Mouse (Mus musculus) G1E (cell line): ENCODE measurements at regions not wholly inside any gene's neighbourhood (a gene's known extent, or its start where the extent isn't known, plus 50 kb on each side); places are given as distances from the start of the nearest gene placed in this dataset.

ENCODE experiments used
- ATAC-seq: 2 replicates; pipeline ENCODE4 v1.8.0; 2016; ENCODE audit warnings: mild to moderate bottlenecking; ENCODE audit not compliant: insufficient number of reproducible peaks, poor library complexity, low FRiP score, severe bottlenecking; ENCODE audit errors: extremely low read depth
- DNase-seq: peaks from one replicate; pipeline ENCODE4 v3.0.0; 2012; ENCODE audit warnings: low spot score
- H3K27me3 ChIP-seq: 2 replicates; pipeline ENCODE4 v1.6.1; 2012; ENCODE audit warnings: mild to moderate bottlenecking, low read length, inconsistent platforms; ENCODE audit not compliant: insufficient read depth
- H3K36me3 ChIP-seq: replicated peaks from 2 replicates; pipeline ENCODE3; 2012; ENCODE audit warnings: mild to moderate bottlenecking, inconsistent platforms
- H3K4me1 ChIP-seq: 2 replicates; pipeline ENCODE4 v1.6.1; 2012; ENCODE audit warnings: low read depth, low read length, inconsistent platforms, mixed read lengths; ENCODE audit not compliant: insufficient read depth
- H3K4me3 ChIP-seq: 2 replicates; pipeline ENCODE4 v1.5.1; 2012; ENCODE audit warnings: low read depth, mild to moderate bottlenecking, inconsistent platforms, low read length, moderate library complexity, mixed read lengths
- H3K9me3 ChIP-seq: replicated peaks from 2 replicates; pipeline ENCODE4 v1.6.1; 2012; ENCODE audit warnings: inconsistent platforms
- CTCF ChIP-seq: IDR thresholded peaks from 2 replicates; pipeline ENCODE4 v1.5.1; 2012; ENCODE audit warnings: low read depth, low read length, inconsistent platforms, mixed read lengths
- GATA1 ChIP-seq: IDR thresholded peaks from 2 replicates; pipeline ENCODE4 v1.6.1; 2012; ENCODE audit warnings: borderline replicate concordance, low read length, inconsistent platforms, mixed read lengths
- GATA2 ChIP-seq: IDR thresholded peaks from 2 replicates; pipeline ENCODE4 v1.6.1; 2012; ENCODE audit warnings: low read depth, low read length, inconsistent platforms, borderline replicate concordance
- POLR2AphosphoS5 ChIP-seq: IDR thresholded peaks from 2 replicates; pipeline ENCODE4 v1.6.1; 2012; ENCODE audit warnings: low read depth, low read length, inconsistent platforms; ENCODE audit not compliant: insufficient replicate concordance
- TAL1 ChIP-seq: conservative IDR thresholded peaks from 2 replicates; pipeline ENCODE4 v1.6.1; 2012; ENCODE audit warnings: low read depth, low read length, inconsistent platforms, mixed read lengths

DNA sequence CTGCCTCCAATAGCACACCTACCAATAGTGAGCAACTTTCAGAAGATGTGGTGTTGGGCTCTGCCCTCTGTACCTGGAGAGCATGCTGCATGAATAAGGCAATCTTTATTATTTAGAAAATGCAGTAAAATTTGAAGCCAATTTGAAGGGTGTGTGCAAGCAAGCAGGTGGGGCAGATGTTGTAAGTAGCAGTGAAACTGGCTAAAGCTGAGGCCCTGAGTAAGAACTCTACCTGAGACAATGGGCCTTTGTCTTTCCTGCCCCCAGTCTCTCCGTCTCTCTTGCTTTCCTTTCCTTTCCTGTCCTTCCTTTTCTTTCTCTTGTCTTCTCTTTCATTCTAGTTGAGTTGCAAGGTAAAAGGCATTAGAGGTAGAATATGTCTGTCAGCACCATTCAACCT, 319.9 kb downstream of the Bcl11a start:
- DNase-seq (no peak), ATAC-seq (no peak)
- TF ChIP-seq GATA2 (no peak), GATA1 (no peak), TAL1 (no peak), POLR2AphosphoS5 (no peak), CTCF (no peak)
- Histone ChIP-seq H3K27me3 (peaks cover 29% of the 10 kb centered on the region), H3K4me1 (no peaks in the 10 kb centered on the region), H3K4me3 (no peak overlapping the region), H3K36me3 (no peaks in the 10 kb centered on the region), H3K9me3 (no peaks in the 10 kb centered on the region)

DNA sequence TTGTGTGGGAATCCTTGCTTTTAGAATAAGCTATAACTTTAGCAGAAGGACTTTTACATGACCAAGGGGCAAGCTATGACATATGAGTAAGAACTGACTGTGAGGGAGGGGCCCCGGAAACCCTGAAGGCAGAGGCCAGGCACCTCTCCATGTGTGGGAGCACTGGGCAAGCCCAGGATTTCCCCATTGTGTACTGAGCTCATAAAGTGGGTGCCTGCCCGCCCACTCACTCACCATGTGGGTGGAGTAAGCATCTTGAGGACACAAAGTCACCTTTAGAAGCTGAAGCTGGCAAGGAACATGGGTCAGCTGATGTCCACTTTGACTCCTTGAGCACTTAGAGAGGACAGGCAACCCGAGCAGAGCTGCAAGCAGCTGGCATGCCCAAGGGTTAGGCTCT, 323.3 kb downstream of the Bcl11a start:
- DNase-seq (no peak), ATAC-seq (no peak)
- Histone ChIP-seq H3K4me3 (no peak overlapping the region), H3K27me3 (peaks cover 37% of the 10 kb centered on the region), H3K9me3 (no peaks in the 10 kb centered on the region), H3K4me1 (no peaks in the 10 kb centered on the region), H3K36me3 (no peaks in the 10 kb centered on the region)
- TF ChIP-seq TAL1 (no peak), GATA2 (no peak), POLR2AphosphoS5 (no peak), GATA1 (no peak)

DNA sequence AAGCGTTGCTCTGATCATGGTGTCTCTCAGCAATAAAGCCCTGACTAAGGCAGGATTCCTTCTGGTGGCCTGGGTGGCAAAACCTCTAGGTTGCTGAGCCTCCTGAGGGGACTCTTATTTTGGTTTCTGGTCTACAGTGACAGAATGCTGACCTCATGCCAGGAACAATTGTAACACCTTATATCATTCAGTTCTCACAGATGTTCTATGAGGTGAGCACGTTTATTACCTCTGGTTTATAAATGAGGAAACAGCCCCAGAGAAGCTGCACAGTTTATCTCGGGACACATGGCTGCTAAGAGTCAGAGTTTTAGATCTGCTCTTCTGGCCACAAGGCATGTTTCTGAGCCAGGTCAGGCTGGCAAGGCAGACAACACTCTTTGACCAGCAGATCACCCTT, 324.3 kb downstream of the Bcl11a start:
- H3K36me3 ChIP-seq: no peaks in the 10 kb centered on the region
- peaks cover 32% of the 10 kb centered on the region for H3K27me3 ChIP-seq
- no peaks in the 10 kb centered on the region for H3K9me3 ChIP-seq
- no peaks in the 10 kb centered on the region for H3K4me1 ChIP-seq
- no peak for ATAC-seq
- no peak overlapping the region for H3K4me3 ChIP-seq
- DNase-seq: no peak
- TF ChIP-seq GATA2: no peak
- TF ChIP-seq POLR2AphosphoS5: no peak
- TF ChIP-seq TAL1: no peak
- TF ChIP-seq CTCF: no peak
- no peak for TF ChIP-seq GATA1

DNA sequence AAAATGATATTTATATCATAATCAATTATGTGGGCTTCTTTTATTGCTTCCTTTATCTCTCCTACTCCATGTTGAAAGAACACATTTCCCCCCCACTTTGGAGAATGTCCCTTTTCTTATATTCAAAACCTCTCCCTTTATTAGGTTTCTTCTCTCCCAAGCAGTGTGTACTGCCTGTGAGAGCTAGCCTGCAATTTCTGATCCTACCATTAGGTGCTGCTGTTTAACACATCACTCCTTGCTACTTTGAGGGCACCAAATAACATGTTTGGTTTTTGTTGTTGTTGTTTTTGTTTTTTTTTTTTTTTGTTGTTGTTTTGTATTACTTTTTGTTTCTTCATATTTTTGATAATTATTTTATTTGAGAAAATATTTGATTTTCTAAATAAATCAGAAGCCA, 336.9 kb downstream of the Bcl11a start:
- peaks cover 6% of the 10 kb centered on the region; the same call in 1 of the 2 replicates for H3K27me3 ChIP-seq

DNA sequence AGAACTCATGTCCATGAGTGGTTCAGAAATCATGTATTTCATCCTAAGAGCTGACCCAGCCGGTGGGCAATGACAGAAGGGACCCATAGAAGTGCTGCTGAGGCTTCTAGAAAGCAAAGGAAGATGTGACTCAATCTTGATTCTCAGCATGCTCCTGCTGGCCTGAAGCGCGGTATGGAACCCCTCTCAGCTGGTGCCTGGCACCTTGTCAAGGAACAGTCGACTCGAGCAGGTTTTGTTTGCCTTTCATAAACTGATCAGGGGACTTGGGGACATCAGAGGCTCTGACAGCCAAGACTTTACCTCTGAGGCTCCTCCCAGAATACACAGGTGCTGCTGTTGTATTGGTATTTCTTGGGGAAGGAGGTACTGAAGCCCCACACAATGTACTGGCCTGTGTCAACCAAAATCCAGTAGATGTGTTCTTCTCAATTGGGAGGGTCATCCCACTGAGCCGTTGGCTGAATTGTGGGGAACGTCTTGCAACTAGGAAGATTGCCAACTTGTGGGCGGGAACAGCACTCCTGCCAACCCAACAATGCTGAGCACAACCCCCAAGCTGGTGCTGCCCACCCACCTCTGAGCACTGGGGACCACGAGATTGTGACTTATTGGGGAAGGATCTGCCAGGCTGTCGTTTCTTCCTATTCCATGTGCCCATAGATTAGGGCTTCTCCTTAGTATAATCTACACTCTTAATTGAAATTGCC, 344.4 kb downstream of the Bcl11a start:
- no peak for DNase-seq
- Histone ChIP-seq H3K36me3 (no peaks in the 10 kb centered on the region), H3K27me3 (peaks cover 29% of the 10 kb centered on the region), H3K9me3 (no peaks in the 10 kb centered on the region), H3K4me3 (no peak overlapping the region), H3K4me1 (no peaks in the 10 kb centered on the region)
- TF ChIP-seq TAL1 (no peak), GATA1 (no peak), CTCF (no peak), POLR2AphosphoS5 (no peak), GATA2 (no peak)
- ATAC-seq: no peak

More for the DNA sequence above, 336.9 kb downstream of the Bcl11a start:
- H3K4me3 ChIP-seq: no peak overlapping the region
- peak; percentile 67 for TF ChIP-seq CTCF
- no peak for TF ChIP-seq TAL1
- no peaks in the 10 kb centered on the region for H3K9me3 ChIP-seq
- H3K36me3 ChIP-seq: no peaks in the 10 kb centered on the region
- ATAC-seq: no peak; the same call in 1 of the 2 replicates
- peak; percentile 3 for DNase-seq
- H3K4me1 ChIP-seq: no peaks in the 10 kb centered on the region

DNA sequence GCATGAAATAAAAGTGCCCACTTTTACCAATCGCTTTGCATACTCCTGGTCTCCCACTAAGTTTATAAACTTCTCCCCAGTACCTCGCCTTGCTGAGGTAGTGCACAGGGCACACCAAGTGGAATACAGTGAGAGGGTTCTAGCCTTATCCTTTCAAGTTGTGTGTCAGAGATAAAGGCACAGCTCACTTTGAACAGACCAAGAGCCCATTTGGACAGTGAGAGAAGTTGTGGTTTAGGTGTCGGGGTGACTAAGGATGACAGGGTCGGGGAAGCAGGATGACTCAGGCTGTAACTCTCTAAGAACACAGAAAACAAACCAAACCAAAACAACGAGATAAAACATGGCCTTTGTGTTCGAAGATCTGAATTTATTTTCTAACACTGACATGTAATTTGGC, 345.4 kb downstream of the Bcl11a start:
- no peaks in the 10 kb centered on the region for H3K9me3 ChIP-seq
- H3K4me1 ChIP-seq: no peaks in the 10 kb centered on the region
- ATAC-seq (no peak), DNase-seq (no peak)
- peaks cover 29% of the 10 kb centered on the region for H3K27me3 ChIP-seq
- no peaks in the 10 kb centered on the region for H3K36me3 ChIP-seq
- no peak overlapping the region for H3K4me3 ChIP-seq
- TF ChIP-seq GATA2 (no peak), GATA1 (no peak), CTCF (no peak), TAL1 (no peak), POLR2AphosphoS5 (no peak)
